Mouse (Mus musculus) skeletal muscle tissue, postnatal 0 days (tissue): ENCODE data around the gene Avpr1a. TPM values are rescaled to one million over a fixed set of nuclear protein-coding genes. Genes with fewer than 3 reads are reported as not detected.

Experiments used
- polyA plus RNA-seq: library from polyadenylated mRNA; unstranded; fragments of >200 nt; fragmentation: Nextera tagmentation; extraction: Ambion mirVana; gene quantifications from 2 replicates; pipeline ENCODE4 v1.2.1, GENCODE M21; 2015

Gene Avpr1a
- 4.2 and 5.1 TPM in 2 replicates for polyA plus RNA-seq

GRCm38 (mm10) chr10:122447861-122448716, at the start of gene Avpr1a:
Gene Avpr1a (plus strand): TSS chr10:122448499.

Other genes with a start within 250 kb of the Avpr1a start
- 2.1 and 2.2 TPM in 2 replicates for gene Ppm1h, start 230.3 kb downstream of the Avpr1a start, polyA plus RNA-seq